Mouse (Mus musculus) heart, embryonic 11.5 days (tissue): Measurements from ENCODE around the gene Ninj1. TPM values are rescaled to one million over a fixed set of nuclear protein-coding genes. Genes with fewer than 3 reads are reported as not detected.

Experiments used
- ATAC-seq: fragments of 200-750 bp; cut with Nextera tagmentation; replicated peaks from 2 replicates; pipeline ENCODE4 v1.8.0; 2017; ENCODE audit warnings: moderate library complexity; ENCODE audit not compliant: insufficient number of reproducible peaks, low FRiP score, low TSS enrichment
- H3K27ac ChIP-seq: fragments of 300-500 bp; sonication (generic); 2 replicates; pipeline ENCODE4 v1.5.1; 2014; ENCODE audit warnings: mild to moderate bottlenecking, low read depth, low read length
- H3K27me3 ChIP-seq: fragments of 300-500 bp; sonication (generic); 2 replicates; pipeline ENCODE4 v1.6.1; 2014; ENCODE audit warnings: mild to moderate bottlenecking, low read length, mixed read lengths; ENCODE audit not compliant: control insufficient read depth, insufficient read depth
- H3K36me3 ChIP-seq: fragments of 300-500 bp; sonication (generic); 2 replicates; pipeline ENCODE4 v1.6.1; 2014; ENCODE audit warnings: mild to moderate bottlenecking, low read length, moderate library complexity, mixed read lengths; ENCODE audit not compliant: control insufficient read depth, insufficient read depth
- H3K4me1 ChIP-seq: fragments of 300-500 bp; sonication (generic); 2 replicates; pipeline ENCODE4 v1.6.1; 2014; ENCODE audit warnings: low read length; ENCODE audit not compliant: control insufficient read depth, insufficient read depth
- H3K4me2 ChIP-seq: fragments of 300-500 bp; sonication (generic); 2 replicates; pipeline ENCODE4 v1.6.1; 2014; ENCODE audit warnings: mild to moderate bottlenecking, moderate library complexity
- H3K4me3 ChIP-seq: fragments of 300-500 bp; sonication (generic); 2 replicates; pipeline ENCODE4 v1.5.1; 2014; ENCODE audit warnings: low read depth, low read length
- H3K9ac ChIP-seq: fragments of 300-500 bp; sonication (generic); 2 replicates; pipeline ENCODE4 v1.6.1; 2014; ENCODE audit warnings: mild to moderate bottlenecking, low read depth, low read length, moderate library complexity
- H3K9me3 ChIP-seq: fragments of 300-500 bp; sonication (generic); replicated peaks from 2 replicates; pipeline ENCODE4 v1.6.1; 2016; ENCODE audit warnings: low read length; ENCODE audit not compliant: control insufficient read depth
- WGBS: fragments of 180-500 bp; shearing (Covaris S2); extraction: QIAGEN DNeasy Blood & Tissue Kit; methylation state at CpG from one replicate; pipeline ENCODE4 v1.1.7; 2014; ENCODE audit not compliant: insufficient replicate concordance; 5-methylcytosine and 5-hydroxymethylcytosine counted together
- polyA plus RNA-seq: library from polyadenylated mRNA; unstranded; fragments of >200 nt; fragmentation: Nextera tagmentation; extraction: Ambion mirVana; gene quantifications from 2 replicates; pipeline ENCODE4 v1.2.1, GENCODE M21; 2014

The Ninj1 gene
- polyA plus RNA-seq, 1 experiment from 2014 or later = 60.6 TPM

DNA sequence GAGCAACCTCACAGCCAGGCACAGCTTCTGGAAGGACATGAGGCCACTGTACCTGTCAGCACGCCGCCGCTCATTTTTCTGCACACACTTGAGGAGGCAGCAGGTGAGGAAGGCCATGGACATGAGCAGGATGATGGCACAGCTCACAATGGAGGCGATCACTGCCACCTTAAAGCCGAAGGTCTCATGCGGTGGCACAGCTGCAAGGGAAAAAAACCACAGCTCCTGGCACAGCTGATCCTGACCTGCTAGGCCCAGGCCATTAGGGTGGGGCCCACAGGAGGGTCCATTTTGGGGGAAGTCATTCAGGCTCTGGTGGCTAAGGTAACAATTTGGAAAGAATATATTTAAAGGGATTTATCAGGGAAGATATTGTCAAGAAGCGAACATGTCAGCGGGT, 51.5 kb downstream of the Ninj1 start:
- H3K9me3 ChIP-seq = no peaks in the 10 kb centered on the region
- H3K27ac ChIP-seq = no peak overlapping the region
- no peak overlapping the region for H3K4me3 ChIP-seq
- H3K9ac ChIP-seq = no peak overlapping the region
- H3K4me2 ChIP-seq = no peak overlapping the region
- no peak for ATAC-seq
- H3K4me1 ChIP-seq = no peaks in the 10 kb centered on the region
- H3K27me3 ChIP-seq = no peaks in the 10 kb centered on the region
- no peaks in the 10 kb centered on the region for H3K36me3 ChIP-seq
- 92% methylated on average over 8 of the region's 8 CpGs for WGBS

DNA sequence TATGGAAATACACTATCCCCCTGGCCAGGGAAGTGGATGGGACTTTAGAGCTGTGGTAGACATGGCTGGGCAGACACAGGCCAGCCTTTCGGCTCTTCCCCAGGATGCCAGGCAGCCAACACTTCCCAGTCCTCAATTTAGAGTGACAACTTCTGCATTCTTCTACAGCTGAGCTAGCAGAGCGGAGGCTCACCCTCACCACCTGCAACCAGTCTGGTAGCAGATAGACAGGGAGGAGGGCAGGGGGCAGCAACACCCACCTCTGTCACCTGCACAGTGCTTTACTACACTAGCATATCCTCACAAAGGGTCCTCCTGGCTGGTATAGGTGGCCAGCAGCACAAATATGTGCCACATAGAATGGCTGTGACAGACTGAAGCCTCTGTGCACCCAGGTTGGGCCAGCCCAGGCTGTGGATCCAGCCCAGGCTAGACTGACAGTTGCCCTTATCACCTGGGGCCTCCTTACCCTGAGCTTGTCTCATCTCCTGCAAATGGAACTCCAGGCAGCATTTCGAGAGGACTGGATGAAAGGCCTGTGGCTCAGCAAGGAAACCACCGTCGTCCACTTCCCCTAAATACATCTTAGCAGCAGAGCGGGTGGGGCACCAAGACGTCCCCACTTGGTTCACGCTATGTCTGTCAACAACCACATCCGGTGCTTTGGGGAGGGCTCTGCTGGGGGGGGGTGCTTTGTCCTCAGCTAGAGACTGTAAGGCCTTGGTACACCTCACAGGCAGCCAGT, 55.2 kb downstream of the Ninj1 start:
- Histone ChIP-seq H3K9me3 (no peaks in the 10 kb centered on the region), H3K4me3 (no peak overlapping the region), H3K4me2 (no peak overlapping the region), H3K36me3 (no peaks in the 10 kb centered on the region), H3K27me3 (peaks cover 16% of the 10 kb centered on the region), H3K4me1 (no peaks in the 10 kb centered on the region), H3K9ac (no peak overlapping the region), H3K27ac (no peak overlapping the region)
- 53% methylated on average over 9 of the region's 9 CpGs for WGBS
- ATAC-seq = no peak

DNA sequence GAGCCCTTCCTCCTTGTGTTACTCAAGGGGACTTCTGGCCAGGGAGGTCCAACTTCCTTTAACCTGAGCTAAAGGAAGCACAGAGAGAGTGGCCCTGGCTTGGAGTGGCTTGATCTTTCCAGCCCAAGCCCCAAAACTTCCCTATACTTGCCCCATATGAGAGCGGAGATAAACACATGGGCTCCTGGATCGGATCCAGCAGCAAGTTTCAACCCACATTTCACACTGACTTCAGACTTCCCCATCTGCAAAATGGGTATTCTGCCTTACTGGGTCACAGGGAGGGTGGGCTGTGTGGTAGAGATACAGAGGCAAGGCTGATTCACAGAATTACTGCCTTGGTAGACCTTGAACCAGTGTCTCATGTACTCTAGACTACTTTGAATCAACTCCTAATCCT, 56.2 kb downstream of the Ninj1 start:
- no peak overlapping the region for H3K4me2 ChIP-seq
- 86% methylated on average over 2 of the region's 2 CpGs for WGBS
- H3K4me1 ChIP-seq = peaks cover 3% of the 10 kb centered on the region; the same call in 1 of the 2 replicates
- no peak overlapping the region for H3K9ac ChIP-seq
- H3K27me3 ChIP-seq = peaks cover 26% of the 10 kb centered on the region
- no peaks in the 10 kb centered on the region for H3K9me3 ChIP-seq
- no peak overlapping the region for H3K4me3 ChIP-seq
- no peak overlapping the region for H3K27ac ChIP-seq
- no peak for ATAC-seq
- H3K36me3 ChIP-seq = no peaks in the 10 kb centered on the region

DNA sequence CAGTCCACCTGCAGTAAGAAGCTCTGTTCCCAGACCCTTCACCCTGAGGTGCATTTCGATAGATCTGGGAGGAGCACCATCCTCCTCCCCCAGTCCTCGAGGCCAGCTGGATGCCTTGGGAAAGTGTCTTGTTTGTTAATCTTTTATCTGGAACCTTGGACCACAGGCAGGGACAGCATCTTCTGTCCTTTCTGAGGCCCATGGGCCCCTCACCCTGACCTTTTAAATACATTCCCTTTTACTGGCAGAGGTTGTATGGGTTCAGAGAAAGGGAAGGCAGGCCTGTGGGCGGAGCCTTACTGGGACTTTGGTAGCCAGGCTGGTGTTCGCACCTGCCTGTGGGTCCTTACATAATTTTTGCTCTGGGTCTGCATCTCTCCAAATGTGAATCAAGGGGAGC, 58.0 kb downstream of the Ninj1 start:
- ATAC-seq = no peak
- H3K27me3 ChIP-seq = peaks cover 31% of the 10 kb centered on the region
- WGBS = 61% methylated on average over 4 of the region's 4 CpGs

More for the DNA sequence above, 58.0 kb downstream of the Ninj1 start:
- Histone ChIP-seq H3K4me1 (peaks cover 7% of the 10 kb centered on the region; the same call in 1 of the 2 replicates), H3K9me3 (no peaks in the 10 kb centered on the region), H3K27ac (no peak overlapping the region), H3K36me3 (no peaks in the 10 kb centered on the region), H3K4me2 (no peak overlapping the region), H3K9ac (no peak overlapping the region), H3K4me3 (no peak overlapping the region)

Other genes with a start within 250 kb of the Ninj1 start
- 26.3 and 31.2 TPM in 2 replicates for gene Fam120a, start 219.5 kb upstream of the Ninj1 start, polyA plus RNA-seq
- 0.99 and 1.6 TPM in 2 replicates for gene Wnk2, start 39.5 kb upstream of the Ninj1 start, polyA plus RNA-seq
- 71.9 and 73.7 TPM in 2 replicates for gene Card19, start 28.6 kb downstream of the Ninj1 start, polyA plus RNA-seq
- gene Susd3, start 61.2 kb downstream of the Ninj1 start, polyA plus RNA-seq = 0.68 and 0.86 TPM in 2 replicates
- 0.10 and 0.64 TPM in 2 replicates for gene Fgd3, start 132.8 kb downstream of the Ninj1 start, polyA plus RNA-seq
- gene Bicd2, start 154.1 kb downstream of the Ninj1 start, polyA plus RNA-seq = 34.0 and 42.8 TPM in 2 replicates
- gene Ippk, start 233.8 kb downstream of the Ninj1 start, polyA plus RNA-seq = 11.1 and 11.6 TPM in 2 replicates